Mouse (Mus musculus) spleen, embryonic (tissue): ENCODE data around the gene Gm42417.

ENCODE experiments used
- CTCF ChIA-PET: fragments of 350-600 bp; sonication (Branson Sonifier 250); formaldehyde crosslinking; loops from one replicate; lab custom pipeline; 2022; lab: Charles Lee

The Gm42417 gene

GRCm38 (mm10) chr1:36546888-36547471, 7.8 kb upstream of the Gm42417 start, which contains the start of gene Ankrd39:
TSS of gene Ankrd39 (minus strand) at chr1:36547445.
- CTCF ChIA-PET: interaction anchor here (0.8 to 1.2 kb wide), 2 partner anchors 10 to 137 kb away, joined by 4 to 7 read pairs; partner anchors contain the start of gene Fam178b

GRCm38 (mm10) chr1:36545845-36546600, 6.8 kb upstream of the Gm42417 start:
- CTCF ChIA-PET: interaction anchor here (0.6 kb wide), 1 partner anchor 500 kb away, joined by 3 read pairs; no protein-coding TSS in a partner anchor

DNA sequence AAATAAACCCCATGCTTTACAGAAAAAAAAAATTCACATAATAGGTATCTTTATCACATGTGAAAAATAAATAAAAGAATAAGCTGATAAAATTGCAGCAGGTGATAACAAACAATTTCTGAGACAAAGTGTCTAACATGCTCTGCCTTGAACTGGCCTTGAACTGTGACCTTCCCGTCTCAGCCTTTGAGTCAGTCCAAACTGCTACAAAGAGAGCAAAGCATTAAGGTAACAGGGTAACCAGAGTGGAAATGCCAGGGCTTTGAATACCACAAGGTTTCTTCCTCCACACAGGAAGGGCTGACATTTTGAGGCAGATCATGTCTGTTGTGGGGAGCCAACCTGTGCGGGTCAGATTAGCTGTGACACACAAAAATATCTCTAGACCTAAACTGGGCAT, 6.2 kb upstream of the Gm42417 start:
- CTCF ChIA-PET: no interaction called here

DNA sequence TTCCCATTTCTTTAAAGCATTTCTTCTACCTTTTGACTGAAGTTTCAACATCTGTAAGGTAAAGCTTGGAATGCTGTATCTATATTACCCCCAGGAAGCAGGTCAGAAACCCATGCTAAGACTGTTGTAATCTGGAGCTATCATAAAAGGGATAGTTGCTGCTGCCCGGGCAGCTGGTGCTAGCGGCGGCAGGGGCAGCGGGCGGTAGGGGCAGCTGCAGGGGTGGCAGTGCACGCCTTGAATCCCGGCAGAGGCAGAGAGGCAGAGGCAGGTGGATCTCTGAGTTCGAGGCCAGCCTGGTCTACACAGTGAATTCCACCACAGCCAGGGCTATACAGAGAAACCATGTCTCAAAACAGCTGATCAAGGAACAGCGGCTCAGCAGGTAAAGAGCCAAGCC, 3.7 kb upstream of the Gm42417 start:
- CTCF ChIA-PET: no interaction called here

DNA sequence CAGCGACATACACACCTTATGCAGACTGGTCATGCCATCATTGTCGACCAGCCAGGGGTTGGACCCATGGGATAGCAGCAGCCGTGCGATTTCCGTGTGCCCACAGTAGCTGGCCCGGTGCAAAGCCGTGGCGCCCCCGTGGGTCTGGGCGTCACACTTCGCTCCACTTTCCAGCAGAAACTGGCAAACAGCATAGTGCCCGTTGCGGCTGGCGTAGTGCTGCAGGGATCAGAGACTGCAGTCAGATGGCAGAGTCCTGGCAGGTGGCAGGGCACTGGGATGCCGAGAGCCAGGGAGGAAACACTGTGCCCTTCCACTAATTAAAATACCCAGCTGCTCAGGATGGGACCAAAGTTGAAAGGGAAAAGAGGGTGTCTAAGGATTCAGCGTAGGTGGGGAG, 2.6 kb upstream of the Gm42417 start:
- CTCF ChIA-PET: no interaction called here

DNA sequence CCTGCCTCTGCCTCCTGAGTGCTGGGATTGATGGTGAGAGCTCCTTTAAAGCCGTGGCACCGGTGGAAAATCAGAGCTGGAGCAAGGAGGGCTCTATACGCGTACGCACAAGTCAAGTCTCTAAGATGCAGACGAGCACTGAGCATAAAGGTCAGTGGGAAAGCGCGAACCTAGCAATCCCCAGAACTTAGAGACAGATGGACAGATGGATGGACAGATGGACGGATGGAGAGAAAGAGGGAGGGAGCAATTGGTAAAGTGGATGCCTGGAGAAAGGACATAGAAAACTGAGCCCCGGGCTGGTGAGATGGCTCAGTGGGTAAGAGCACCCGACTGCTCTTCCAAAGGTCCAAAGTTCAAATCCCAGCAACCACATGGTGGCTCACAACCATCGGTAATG, 1.6 kb upstream of the Gm42417 start:
- CTCF ChIA-PET: no interaction called here

- CTCF ChIA-PET: interaction anchor here (0.6 kb wide), 1 partner anchor 184 kb away, joined by 3 read pairs; no protein-coding TSS in a partner anchor
Measured at GRCm38 (mm10) chr1:36540132-36540531, 903 bp upstream of the Gm42417 start.

- CTCF ChIA-PET: no interaction called here
Measured at GRCm38 (mm10) chr1:36538727-36539126, 502 bp downstream of the Gm42417 start.

- CTCF ChIA-PET: interaction anchor here (0.6 kb wide), 2 partner anchors 18 to 170 kb away, joined by 3 to 14 read pairs; no protein-coding TSS in a partner anchor
Measured at GRCm38 (mm10) chr1:36536783-36537182, 2.4 kb downstream of the Gm42417 start, which contains the start of gene Ankrd23. TSS of gene Ankrd23 (minus strand) at chr1:36536883.

DNA sequence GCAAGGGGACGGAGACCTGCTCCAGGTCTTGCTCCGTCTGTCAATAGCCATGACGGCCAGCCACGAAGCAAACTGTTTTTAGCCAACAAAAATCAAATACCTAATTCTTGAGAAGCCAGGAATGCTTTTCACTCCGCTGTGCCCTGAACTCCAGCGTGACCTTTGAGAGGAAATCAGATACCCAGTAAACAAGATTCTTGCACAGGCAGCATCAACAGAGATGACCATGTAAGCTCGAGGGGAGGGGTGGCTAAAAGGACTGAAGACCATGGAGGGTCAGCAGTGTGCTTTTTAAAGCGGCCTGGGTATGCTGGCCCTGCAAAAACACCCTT, 2.9 kb downstream of the Gm42417 start:
- CTCF ChIA-PET: no interaction called here

- CTCF ChIA-PET: no interaction called here
Measured at GRCm38 (mm10) chr1:36535477-36536396, 3.5 kb downstream of the Gm42417 start.

- CTCF ChIA-PET: no interaction called here
Measured at GRCm38 (mm10) chr1:36534595-36535058, 4.6 kb downstream of the Gm42417 start.

DNA sequence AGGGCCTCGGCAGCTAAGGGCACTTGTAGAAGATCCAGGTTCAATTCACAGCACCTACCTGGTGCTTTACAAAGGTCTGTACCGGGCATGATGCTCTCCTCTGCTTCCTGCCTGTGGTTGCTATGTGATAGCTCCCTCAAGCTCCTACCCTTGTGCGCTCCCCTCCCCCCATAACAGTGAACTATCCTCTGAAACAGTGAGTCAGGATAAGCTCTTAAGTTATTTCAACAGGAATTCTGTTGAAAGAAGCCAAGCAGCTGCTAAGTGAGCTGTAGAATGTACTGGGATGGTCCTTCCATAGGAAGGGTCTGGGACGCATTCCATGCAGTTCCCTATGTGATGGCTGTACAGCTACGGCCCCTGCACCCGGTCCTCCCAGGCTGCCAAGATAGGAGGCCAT, 5.7 kb downstream of the Gm42417 start:
- CTCF ChIA-PET: no interaction called here

- CTCF ChIA-PET: no interaction called here
Measured at GRCm38 (mm10) chr1:36531461-36531860, 7.8 kb downstream of the Gm42417 start.

- CTCF ChIA-PET: no interaction called here
Measured at GRCm38 (mm10) chr1:36530962-36531361, 8.3 kb downstream of the Gm42417 start.

DNA sequence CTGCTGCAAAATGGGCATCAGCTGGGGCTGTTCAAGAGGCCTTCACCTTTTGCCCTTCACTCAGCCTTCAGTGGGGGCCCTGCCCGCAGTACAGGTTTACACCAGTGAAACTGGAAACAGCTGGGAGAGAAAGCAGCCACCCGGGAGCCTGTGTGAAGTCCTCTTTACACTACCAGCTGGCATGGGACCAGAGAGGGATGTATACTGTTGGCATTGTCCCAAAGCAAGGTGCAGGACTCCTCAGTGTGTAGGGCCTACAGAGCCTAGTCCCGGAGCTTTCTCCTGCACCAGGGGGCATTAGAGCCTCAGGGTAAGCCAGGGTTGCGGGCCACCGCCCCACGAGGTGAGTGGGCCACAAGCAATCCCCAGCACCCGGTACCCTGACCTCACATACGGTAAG, 8.7 kb downstream of the Gm42417 start:
- CTCF ChIA-PET: no interaction called here

- CTCF ChIA-PET: no interaction called here
Measured at GRCm38 (mm10) chr1:36529875-36530274, 9.4 kb downstream of the Gm42417 start.

GRCm38 (mm10) chr1:36529274-36529673, 10.0 kb downstream of the Gm42417 start:
- CTCF ChIA-PET: interaction anchor here (0.7 kb wide), 1 partner anchor 615 kb away, joined by 7 read pairs; no protein-coding TSS in a partner anchor

- CTCF ChIA-PET: no interaction called here
Measured at GRCm38 (mm10) chr1:36528351-36528750, 10.9 kb downstream of the Gm42417 start.

- CTCF ChIA-PET: no interaction called here
Measured at GRCm38 (mm10) chr1:36526903-36527302, 12.3 kb downstream of the Gm42417 start.

DNA sequence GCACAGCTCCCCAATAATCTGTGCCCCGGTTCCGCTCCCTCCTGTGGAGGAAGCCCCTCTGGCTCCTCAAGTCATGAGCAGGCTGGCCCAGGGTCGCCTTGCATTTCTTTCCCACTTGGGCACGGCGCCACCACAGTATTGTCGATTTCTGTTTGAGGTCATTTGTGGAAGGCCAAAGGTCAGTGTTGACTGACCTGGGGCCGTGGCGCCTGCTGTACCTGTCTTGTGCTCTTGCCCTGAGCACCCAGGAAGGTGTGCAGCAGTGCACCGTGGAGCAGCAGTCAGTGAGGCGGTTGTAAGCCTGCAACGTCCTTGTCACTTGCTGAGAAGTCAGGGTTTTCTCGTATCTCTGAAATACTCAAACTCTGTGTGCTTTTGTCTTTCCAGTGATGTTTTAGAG, 13.5 kb downstream of the Gm42417 start:
- CTCF ChIA-PET: no interaction called here

GRCm38 (mm10) chr1:36524058-36524457, 15.2 kb downstream of the Gm42417 start:
- CTCF ChIA-PET: interaction anchor here (0.6 kb wide), 1 partner anchor 673 kb away, joined by 9 read pairs; no protein-coding TSS in a partner anchor
